Mouse (Mus musculus): ENCODE data around the gene Lhfpl2. TPM values are rescaled to one million over a fixed set of nuclear protein-coding genes. Genes with fewer than 3 reads are reported as not detected.
"Not testable (repeated sequence)": the region's sequence is repeated elsewhere in the genome, so short reads cannot be mapped to it uniquely, and the experiment has no call there.

The Lhfpl2 gene
- 51.5 and 58.4 TPM in 2 replicates for polyA plus RNA-seq (2015; fragmentation: Nextera tagmentation; extraction: Ambion mirVana)

DNA sequence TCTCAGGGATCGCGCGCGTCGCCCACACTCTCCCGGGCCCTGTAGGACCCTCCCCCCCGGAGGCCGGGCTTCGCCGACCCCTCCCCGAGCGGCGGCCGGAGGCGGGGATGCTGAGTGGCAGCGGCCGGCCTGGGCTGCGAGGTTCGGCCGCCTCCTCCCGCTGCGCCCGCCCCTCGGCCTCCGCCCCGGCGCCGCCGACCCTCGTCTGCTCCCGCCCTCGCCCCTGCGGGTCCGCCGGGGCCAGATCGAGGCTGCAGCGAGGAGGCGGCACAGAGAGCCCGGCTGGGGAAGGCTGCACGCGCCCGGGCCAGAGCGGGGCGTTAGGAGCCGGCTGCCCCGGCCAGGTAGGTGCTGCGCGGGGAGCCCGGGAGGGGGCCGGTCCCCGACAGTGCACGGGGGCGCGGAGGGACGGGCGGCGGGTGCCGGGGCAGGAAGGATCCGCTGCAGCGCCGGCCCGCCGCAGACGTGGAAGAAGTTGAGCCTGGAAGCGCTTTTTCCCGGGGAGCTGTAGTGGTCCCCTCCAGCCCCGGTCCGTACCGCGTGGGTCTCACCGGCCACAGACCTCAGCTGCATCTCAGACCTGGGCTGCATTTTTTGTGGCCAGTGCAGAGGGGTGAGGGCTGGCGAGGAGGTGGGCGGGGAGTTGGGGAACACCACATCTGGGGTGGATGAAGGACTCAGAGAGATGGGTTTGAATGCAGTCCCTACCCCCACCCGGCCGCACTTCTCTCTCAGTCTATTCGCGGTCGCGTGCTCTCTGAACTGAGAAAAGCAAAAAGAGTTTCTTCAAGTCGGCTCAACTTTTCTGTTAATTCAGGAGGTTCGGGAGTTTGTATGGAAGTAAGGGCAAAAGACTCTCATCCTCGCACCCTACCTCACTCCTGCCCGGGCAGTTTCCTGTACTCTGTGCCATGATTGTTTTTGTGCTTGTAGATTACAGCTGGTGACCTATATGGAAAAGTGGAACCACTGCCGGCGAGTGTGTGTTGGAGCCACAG lies at the start of gene Lhfpl2:
Gene Lhfpl2 (plus strand): TSS at position 234 of the 998 bp plus-strand sequence.
- DNase-seq (ENCODE audit: low spot score) = peak; percentile 89
- under 1% methylated on average over 81 of the region's 85 CpGs for WGBS
- no peak for TF ChIP-seq CTCF (IDR thresholded peaks at IDR 0.05; ENCODE audit: low read depth)
- peaks cover 20% of the 10 kb centered on the region for H3K4me1 ChIP-seq (replicated peaks; ENCODE audit: insufficient read depth, low read length)
- peak; percentile 76 for ATAC-seq (replicated peaks; ENCODE audit: low FRiP score, low read depth)
- no peaks in the 10 kb centered on the region for H3K9me3 ChIP-seq (replicated peaks; ENCODE audit: low read length)
- H3K36me3 ChIP-seq (ENCODE audit: insufficient read depth, low read length) = no peaks in the 10 kb centered on the region
- H3K9ac ChIP-seq (ENCODE audit: low read depth, low read length) = peak within 1 kb of the TSS; percentile 85
- no peaks in the 10 kb centered on the region for H3K27me3 ChIP-seq (ENCODE audit: insufficient read depth, low read length)
- H3K27ac ChIP-seq = peak within 1 kb of the TSS; percentile 83
- peak within 1 kb of the TSS; percentile 62 for H3K4me2 ChIP-seq (ENCODE audit: low read length)
- peak within 1 kb of the TSS; percentile 61 for H3K4me3 ChIP-seq (replicated peaks; ENCODE audit: low read depth, low read length)

DNA sequence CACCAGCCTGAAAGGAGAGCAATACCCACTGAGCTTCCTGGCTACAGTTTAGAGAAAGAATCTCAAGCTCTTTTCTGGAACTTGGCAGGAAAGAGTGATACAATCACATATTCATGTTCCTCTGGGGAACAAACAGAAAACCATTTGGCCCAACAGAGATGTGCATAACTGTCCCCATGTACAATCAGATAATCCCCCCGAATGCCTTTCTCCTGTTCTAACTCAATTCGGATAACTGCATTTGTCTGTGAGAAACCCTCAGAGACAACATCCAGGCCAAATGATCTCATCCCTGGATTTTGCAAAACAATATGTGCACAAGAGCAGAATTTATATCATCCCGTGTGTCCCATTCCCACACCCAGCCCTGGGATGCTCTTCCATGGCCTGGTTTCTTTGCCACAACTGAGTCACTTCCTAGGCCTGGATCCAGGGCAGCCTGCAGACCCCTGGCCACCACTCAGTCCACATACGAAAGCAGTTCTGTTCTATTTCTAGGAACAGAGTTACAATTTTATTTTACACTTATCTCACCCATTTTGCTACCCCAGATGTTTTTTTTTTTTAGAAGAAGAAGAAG lies 45.5 kb upstream of the Lhfpl2 start:
- Histone ChIP-seq H3K9me3 (replicated peaks; ENCODE audit: low read length) (no peaks in the 10 kb centered on the region), H3K4me1 (replicated peaks; ENCODE audit: insufficient read depth, low read length) (no peaks in the 10 kb centered on the region; the same call in 1 of the 2 replicates), H3K27ac (no peak overlapping the region), H3K27me3 (ENCODE audit: insufficient read depth, low read length) (no peaks in the 10 kb centered on the region), H3K4me3 (replicated peaks; ENCODE audit: low read depth, low read length) (no peak overlapping the region), H3K36me3 (ENCODE audit: insufficient read depth, low read length) (no peaks in the 10 kb centered on the region), H3K4me2 (ENCODE audit: low read length) (no peak overlapping the region), H3K9ac (ENCODE audit: low read depth, low read length) (no peak overlapping the region)
- ATAC-seq (replicated peaks; ENCODE audit: low FRiP score, low read depth) (no peak), DNase-seq (ENCODE audit: low spot score) (no peak)
- no peak for TF ChIP-seq CTCF (IDR thresholded peaks at IDR 0.05; ENCODE audit: low read depth)
- WGBS = 85% methylated on average over 4 of the region's 4 CpGs

DNA sequence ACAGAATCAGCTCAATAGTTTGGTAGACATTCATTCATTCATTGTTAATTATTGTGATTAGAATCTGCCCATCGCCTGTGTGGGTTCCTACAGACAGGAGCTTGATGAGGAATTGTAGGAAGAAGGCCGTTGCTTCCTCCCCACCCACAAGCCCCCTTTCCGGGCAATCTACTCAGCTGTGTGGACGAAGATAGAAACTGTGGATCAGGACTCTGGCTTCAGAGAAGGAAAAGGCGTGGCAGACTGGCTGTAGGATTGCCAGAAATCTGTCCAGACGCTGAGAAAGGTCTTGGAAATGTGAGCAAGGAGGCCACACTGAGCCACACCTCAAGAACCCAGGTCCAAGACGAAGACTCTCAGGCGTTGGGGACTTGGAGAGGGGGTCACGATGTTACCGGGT lies 43.6 kb upstream of the Lhfpl2 start:
- ATAC-seq (replicated peaks; ENCODE audit: low FRiP score, low read depth) = no peak
- no peak for DNase-seq (ENCODE audit: low spot score)
- Histone ChIP-seq H3K27ac (no peak overlapping the region), H3K36me3 (ENCODE audit: insufficient read depth, low read length) (no peaks in the 10 kb centered on the region), H3K9me3 (replicated peaks; ENCODE audit: low read length) (no peaks in the 10 kb centered on the region), H3K4me3 (replicated peaks; ENCODE audit: low read depth, low read length) (no peak overlapping the region), H3K9ac (ENCODE audit: low read depth, low read length) (no peak overlapping the region), H3K4me2 (ENCODE audit: low read length) (no peak overlapping the region), H3K27me3 (ENCODE audit: insufficient read depth, low read length) (no peaks in the 10 kb centered on the region), H3K4me1 (replicated peaks; ENCODE audit: insufficient read depth, low read length) (no peaks in the 10 kb centered on the region; the same call in 1 of the 2 replicates)
- no peak for TF ChIP-seq CTCF (IDR thresholded peaks at IDR 0.05; ENCODE audit: low read depth)
- 51% methylated on average over 10 of the region's 10 CpGs for WGBS

DNA sequence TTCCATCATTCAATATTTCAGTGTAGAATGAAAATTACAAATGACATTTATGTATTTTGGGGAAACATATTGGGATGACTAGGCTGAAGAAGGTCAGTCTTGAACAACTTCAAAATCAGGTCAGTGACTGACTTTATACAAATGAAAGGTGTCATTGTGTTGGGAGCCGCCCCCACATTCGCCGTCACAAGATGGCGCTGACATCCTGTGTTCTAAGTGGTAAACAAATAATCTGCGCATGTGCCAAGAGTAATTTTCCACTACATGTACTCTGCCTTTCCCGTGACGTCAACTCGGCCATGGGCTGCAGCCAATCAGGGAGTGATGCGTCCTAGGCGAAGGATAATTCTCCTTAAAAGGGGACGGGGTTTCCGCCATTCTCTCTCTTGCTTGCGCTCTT lies 33.0 kb upstream of the Lhfpl2 start:
- H3K4me2 ChIP-seq (ENCODE audit: low read length); H3K27me3 ChIP-seq (ENCODE audit: insufficient read depth, low read length); DNase-seq (ENCODE audit: low spot score); H3K9me3 ChIP-seq (replicated peaks; ENCODE audit: low read length); H3K27ac ChIP-seq; H3K9ac ChIP-seq (ENCODE audit: low read depth, low read length); ATAC-seq (replicated peaks; ENCODE audit: low FRiP score, low read depth); H3K4me3 ChIP-seq (replicated peaks; ENCODE audit: low read depth, low read length); H3K36me3 ChIP-seq (ENCODE audit: insufficient read depth, low read length); H3K4me1 ChIP-seq (replicated peaks; ENCODE audit: insufficient read depth, low read length): not testable (repeated sequence)
- peak; percentile 10; the same call in 1 of the 2 replicates for TF ChIP-seq CTCF (IDR thresholded peaks at IDR 0.05; ENCODE audit: low read depth)
- 77% methylated on average over 7 of the region's 13 CpGs for WGBS

DNA sequence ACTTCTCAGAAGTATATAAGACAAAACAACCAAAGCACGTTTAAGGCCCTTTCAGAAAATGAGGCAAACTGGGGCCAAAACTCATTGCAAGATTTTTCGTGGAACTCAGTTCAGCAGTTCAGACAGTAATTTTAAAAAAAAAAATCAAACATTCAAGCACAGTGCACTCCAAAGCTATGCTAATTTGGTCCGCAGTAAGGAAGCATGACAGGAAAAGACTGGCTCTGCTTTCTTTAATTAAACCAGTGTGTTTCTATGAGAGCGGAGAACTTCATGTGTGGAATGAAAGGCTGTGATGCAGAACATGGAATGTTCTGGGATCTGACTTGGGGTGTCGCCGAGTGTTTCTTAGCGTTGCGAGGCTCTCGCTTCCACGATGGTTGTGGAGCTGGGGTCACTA lies 28.4 kb upstream of the Lhfpl2 start:
- ATAC-seq (replicated peaks; ENCODE audit: low FRiP score, low read depth) (no peak; the same call in 1 of the 2 replicates), DNase-seq (ENCODE audit: low spot score) (peak; percentile 38)
- Histone ChIP-seq H3K27ac (peak overlapping the region; percentile 25; the same call in 1 of the 2 replicates), H3K4me1 (replicated peaks; ENCODE audit: insufficient read depth, low read length) (no peaks in the 10 kb centered on the region), H3K9me3 (replicated peaks; ENCODE audit: low read length) (no peaks in the 10 kb centered on the region), H3K27me3 (ENCODE audit: insufficient read depth, low read length) (no peaks in the 10 kb centered on the region), H3K9ac (ENCODE audit: low read depth, low read length) (no peak overlapping the region), H3K4me3 (replicated peaks; ENCODE audit: low read depth, low read length) (no peak overlapping the region), H3K36me3 (ENCODE audit: insufficient read depth, low read length) (no peaks in the 10 kb centered on the region), H3K4me2 (ENCODE audit: low read length) (no peak overlapping the region)
- TF ChIP-seq CTCF (IDR thresholded peaks at IDR 0.05; ENCODE audit: low read depth) = no peak
- WGBS = 55% methylated on average over 10 of the region's 10 CpGs

DNA sequence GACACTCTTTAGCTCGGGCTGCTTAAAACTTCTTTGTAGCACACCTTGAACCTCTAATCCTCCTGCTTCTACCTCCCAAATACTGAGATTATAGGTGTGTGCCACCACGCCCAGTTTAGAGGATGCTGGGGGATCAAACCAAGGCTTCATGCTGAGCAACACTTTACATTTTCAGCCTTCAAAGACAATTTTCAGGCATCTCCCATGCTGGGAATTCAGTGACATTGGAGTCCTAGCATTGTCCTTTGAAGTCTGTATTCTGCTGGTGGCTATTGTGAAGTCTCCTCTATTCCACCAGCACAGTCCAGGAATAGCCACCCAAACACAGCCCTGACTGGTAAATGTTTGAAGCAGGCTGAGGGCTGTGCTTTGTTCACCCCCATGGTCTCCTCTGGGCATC lies 27.0 kb upstream of the Lhfpl2 start:
- no peak for TF ChIP-seq CTCF (IDR thresholded peaks at IDR 0.05; ENCODE audit: low read depth)

More for the DNA sequence above, 27.0 kb upstream of the Lhfpl2 start:
- H3K27ac ChIP-seq = no peak overlapping the region
- whole genome bisulfite sequencing = 93% methylated on average over 2 of the region's 2 CpGs
- no peaks in the 10 kb centered on the region for H3K36me3 ChIP-seq (ENCODE audit: insufficient read depth, low read length)
- H3K27me3 ChIP-seq (ENCODE audit: insufficient read depth, low read length) = no peaks in the 10 kb centered on the region
- ATAC-seq (replicated peaks; ENCODE audit: low FRiP score, low read depth) (no peak), DNase-seq (ENCODE audit: low spot score) (no peak)
- no peak overlapping the region for H3K9ac ChIP-seq (ENCODE audit: low read depth, low read length)
- no peaks in the 10 kb centered on the region for H3K9me3 ChIP-seq (replicated peaks; ENCODE audit: low read length)
- H3K4me1 ChIP-seq (replicated peaks; ENCODE audit: insufficient read depth, low read length) = no peaks in the 10 kb centered on the region
- no peak overlapping the region for H3K4me3 ChIP-seq (replicated peaks; ENCODE audit: low read depth, low read length)
- no peak overlapping the region for H3K4me2 ChIP-seq (ENCODE audit: low read length)
